Mouse (Mus musculus) CH12.LX (cell line): ENCODE results near the gene Mrpl52.

Experiments
- CTCF ChIP-seq, 2 experiments: IDR thresholded peaks in 1 of 2; conservative IDR thresholded peaks in 1 of 2; 2 replicates each; pipeline ENCODE4 v1.5.1; 2011 to 2012; ENCODE audit warnings: low read depth in 2 of 2, low read length in 2 of 2, improper control_type of control experiment in 1 of 2, inconsistent platforms in 1 of 2, mild to moderate bottlenecking in 1 of 2, moderate library complexity in 1 of 2
- ELF1 ChIP-seq: IDR thresholded peaks from 2 replicates; pipeline ENCODE4 v1.6.1; 2014; ENCODE audit warnings: low read depth, mild to moderate bottlenecking, inconsistent platforms, low read length, improper control_type of control experiment
- IRF4 ChIP-seq: IDR thresholded peaks from 2 replicates; pipeline ENCODE4 v1.6.1; 2014; ENCODE audit warnings: low read depth, mild to moderate bottlenecking, inconsistent platforms, low read length, improper control_type of control experiment
- POLR2A ChIP-seq: IDR thresholded peaks from 2 replicates; pipeline ENCODE4 v1.6.1; 2011; ENCODE audit warnings: low read depth, mild to moderate bottlenecking, improper control_type of control experiment, low read length
- RAD21 ChIP-seq: IDR thresholded peaks from 2 replicates; pipeline ENCODE4 v1.6.1; 2011; ENCODE audit warnings: low read depth, mild to moderate bottlenecking, low read length, improper control_type of control experiment, moderate library complexity
- USF2 ChIP-seq: conservative IDR thresholded peaks from 2 replicates; pipeline ENCODE4 v1.6.1; 2011; ENCODE audit warnings: low read depth, low read length, improper control_type of control experiment

DNA sequence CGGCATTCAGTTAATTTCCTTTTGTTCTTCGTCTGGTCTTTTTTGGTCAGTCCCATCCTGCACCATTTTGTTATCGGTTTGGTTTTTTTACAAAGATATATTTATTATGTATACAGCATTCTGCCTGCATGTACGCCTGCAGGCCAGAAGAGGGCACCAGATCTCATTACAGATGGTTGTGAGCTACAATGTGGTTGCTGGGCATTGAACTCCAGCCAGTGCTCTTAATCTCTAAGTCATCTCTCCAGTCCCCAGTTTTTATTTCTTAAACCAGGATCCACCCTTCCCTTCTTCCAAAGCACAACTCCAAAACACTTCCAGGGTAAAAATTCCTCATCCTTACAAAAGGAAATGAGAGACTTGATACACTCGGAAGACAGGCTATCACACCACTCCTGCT lies 3.3 kb upstream of the Mrpl52 start:
- no peak for TF ChIP-seq POLR2A
- peak; percentile 53 to 75 for TF ChIP-seq CTCF (conservative IDR thresholded peaks at IDR 0.05 in 1 of 2, IDR thresholded peaks at IDR 0.05 in 1 of 2; ENCODE audit: low read depth in 2 of 2, low read length in 2 of 2)
- no peak for TF ChIP-seq ELF1
- no peak for TF ChIP-seq IRF4
- TF ChIP-seq RAD21 = peak; percentile 55
- TF ChIP-seq USF2 = no peak
